Mouse (Mus musculus): ENCODE results near the gene AU022252. TPM values are rescaled to one million over a fixed set of nuclear protein-coding genes. Genes with fewer than 3 reads are reported as not detected.
"Not testable (repeated sequence)": the region's sequence is repeated elsewhere in the genome, so short reads cannot be mapped to it uniquely, and the experiment has no call there.

Gene AU022252
- 4.3 and 6.8 TPM in 2 replicates for polyA plus RNA-seq (2012; ENCODE audit: insufficient read depth, insufficient read length, missing spikeins)

GRCm38 (mm10) chr4:119232410-119233255 lies at the start of gene AU022252, which contains the start of gene P3h1:
Gene AU022252, minus strand, starts transcription at chr4:119232712.
Gene P3h1, plus strand, starts transcription at chr4:119232915.
- H3K4me3 ChIP-seq (ENCODE audit: insufficient read depth, low read depth, low read length): peak within 1 kb of the TSS; percentile 95
- no peaks in the 10 kb centered on the region for H3K4me1 ChIP-seq (ENCODE audit: control insufficient read depth, insufficient read depth, insufficient read length, low read length)
- H3K27ac ChIP-seq (replicated peaks; ENCODE audit: low read depth, low read length): no peak within 1 kb of the TSS; the same call in 1 of the 2 replicates

- H3K27ac ChIP-seq (replicated peaks; ENCODE audit: low read depth, low read length); H3K4me3 ChIP-seq (ENCODE audit: insufficient read depth, low read depth, low read length); H3K4me1 ChIP-seq (ENCODE audit: control insufficient read depth, insufficient read depth, insufficient read length, low read length): not testable (repeated sequence)
These were observed 46.3 kb upstream of the AU022252 start for GRCm38 (mm10) chr4:119278784-119279183.

GRCm38 (mm10) chr4:119275726-119276125 lies 43.2 kb upstream of the AU022252 start:
- peak overlapping the region; percentile 97 for H3K27ac ChIP-seq (replicated peaks; ENCODE audit: low read depth, low read length)
- H3K4me3 ChIP-seq (ENCODE audit: insufficient read depth, low read depth, low read length): no peak overlapping the region
- peaks cover 6% of the 10 kb centered on the region; the same call in 1 of the 2 replicates for H3K4me1 ChIP-seq (ENCODE audit: control insufficient read depth, insufficient read depth, insufficient read length, low read length)

- Histone ChIP-seq H3K27ac (replicated peaks; ENCODE audit: low read depth, low read length) (peak overlapping the region; percentile 97), H3K4me1 (ENCODE audit: control insufficient read depth, insufficient read depth, insufficient read length, low read length) (peaks cover 6% of the 10 kb centered on the region; the same call in 1 of the 2 replicates), H3K4me3 (ENCODE audit: insufficient read depth, low read depth, low read length) (no peak overlapping the region)
These were observed 42.7 kb upstream of the AU022252 start for GRCm38 (mm10) chr4:119275226-119275625.

- H3K27ac ChIP-seq (replicated peaks; ENCODE audit: low read depth, low read length): peak overlapping the region; percentile 96
- no peak overlapping the region for H3K4me3 ChIP-seq (ENCODE audit: insufficient read depth, low read depth, low read length)
- H3K4me1 ChIP-seq (ENCODE audit: control insufficient read depth, insufficient read depth, insufficient read length, low read length): peaks cover 6% of the 10 kb centered on the region; the same call in 1 of the 2 replicates
These were observed 42.1 kb upstream of the AU022252 start for GRCm38 (mm10) chr4:119274627-119275026.

GRCm38 (mm10) chr4:119266606-119267005 lies 34.1 kb upstream of the AU022252 start:
- Histone ChIP-seq H3K4me3 (ENCODE audit: insufficient read depth, low read depth, low read length) (no peak overlapping the region), H3K27ac (replicated peaks; ENCODE audit: low read depth, low read length) (peak overlapping the region; percentile 38), H3K4me1 (ENCODE audit: control insufficient read depth, insufficient read depth, insufficient read length, low read length) (peaks cover 8% of the 10 kb centered on the region; the same call in 1 of the 2 replicates)

GRCm38 (mm10) chr4:119263459-119263858 lies 30.9 kb upstream of the AU022252 start:
- Histone ChIP-seq H3K4me1 (ENCODE audit: control insufficient read depth, insufficient read depth, insufficient read length, low read length) (peaks cover 19% of the 10 kb centered on the region), H3K4me3 (ENCODE audit: insufficient read depth, low read depth, low read length) (no peak overlapping the region), H3K27ac (replicated peaks; ENCODE audit: low read depth, low read length) (peak overlapping the region; percentile 96)

- Histone ChIP-seq H3K27ac (replicated peaks; ENCODE audit: low read depth, low read length) (peak overlapping the region; percentile 99), H3K4me3 (ENCODE audit: insufficient read depth, low read depth, low read length) (no peak overlapping the region), H3K4me1 (ENCODE audit: control insufficient read depth, insufficient read depth, insufficient read length, low read length) (peaks cover 26% of the 10 kb centered on the region)
These were observed 30.0 kb upstream of the AU022252 start for GRCm38 (mm10) chr4:119262483-119262882.

- Histone ChIP-seq H3K4me3 (ENCODE audit: insufficient read depth, low read depth, low read length) (no peak overlapping the region; the same call in 1 of the 2 replicates), H3K27ac (replicated peaks; ENCODE audit: low read depth, low read length) (peak overlapping the region; percentile 99)
These were observed 28.7 kb upstream of the AU022252 start for GRCm38 (mm10) chr4:119261087-119261713.

GRCm38 (mm10) chr4:119259344-119260254 lies 27.1 kb upstream of the AU022252 start:
- H3K27ac ChIP-seq (replicated peaks; ENCODE audit: low read depth, low read length): peak overlapping the region; percentile 73

More at GRCm38 (mm10) chr4:119261087-119261713, 28.7 kb upstream of the AU022252 start:
- H3K4me1 ChIP-seq (ENCODE audit: control insufficient read depth, insufficient read depth, insufficient read length, low read length): peaks cover 32% of the 10 kb centered on the region

GRCm38 (mm10) chr4:119257083-119257482 lies 24.6 kb upstream of the AU022252 start:
- Histone ChIP-seq H3K4me1 (ENCODE audit: control insufficient read depth, insufficient read depth, insufficient read length, low read length) (peaks cover 26% of the 10 kb centered on the region), H3K27ac (replicated peaks; ENCODE audit: low read depth, low read length) (peak overlapping the region; percentile 48), H3K4me3 (ENCODE audit: insufficient read depth, low read depth, low read length) (no peak overlapping the region)

More at GRCm38 (mm10) chr4:119259344-119260254, 27.1 kb upstream of the AU022252 start:
- no peak overlapping the region for H3K4me3 ChIP-seq (ENCODE audit: insufficient read depth, low read depth, low read length)
- peaks cover 32% of the 10 kb centered on the region for H3K4me1 ChIP-seq (ENCODE audit: control insufficient read depth, insufficient read depth, insufficient read length, low read length)

- Histone ChIP-seq H3K27ac (replicated peaks; ENCODE audit: low read depth, low read length) (no peak within 1 kb of the TSS), H3K4me1 (ENCODE audit: control insufficient read depth, insufficient read depth, insufficient read length, low read length) (peaks cover 20% of the 10 kb centered on the region), H3K4me3 (ENCODE audit: insufficient read depth, low read depth, low read length) (no peak within 1 kb of the TSS)
These were observed 22.8 kb upstream of the AU022252 start, which contains the start of gene Cldn19 for GRCm38 (mm10) chr4:119255351-119255750. Gene Cldn19, plus strand, starts transcription at chr4:119255414.

- H3K4me3 ChIP-seq (ENCODE audit: insufficient read depth, low read depth, low read length): no peak overlapping the region
- H3K4me1 ChIP-seq (ENCODE audit: control insufficient read depth, insufficient read depth, insufficient read length, low read length): peaks cover 14% of the 10 kb centered on the region
- H3K27ac ChIP-seq (replicated peaks; ENCODE audit: low read depth, low read length): no peak overlapping the region
These were observed 21.6 kb upstream of the AU022252 start for GRCm38 (mm10) chr4:119254012-119254618.

Data from brown adipose tissue, adult 24 weeks (tissue).